Mouse (Mus musculus) brain, embryonic 14.5 days (tissue): ENCODE measurements around the gene Fbxl14.

ENCODE experiments used
- CTCF ChIP-seq: fragments of 200-500 bp; IDR thresholded peaks from 2 replicates; pipeline ENCODE4 v1.5.1; 2012; ENCODE audit warnings: inconsistent platforms, mild to moderate bottlenecking, moderate library complexity, borderline replicate concordance; ENCODE audit not compliant: insufficient read depth, insufficient read length; ENCODE audit errors: extremely low read depth
- POLR2A ChIP-seq: fragments of 200-500 bp; IDR thresholded peaks from 2 replicates; pipeline ENCODE4 v1.6.1; 2012; ENCODE audit warnings: mild to moderate bottlenecking, inconsistent platforms, borderline replicate concordance; ENCODE audit not compliant: poor library complexity, insufficient read depth, insufficient read length, severe bottlenecking; ENCODE audit errors: extremely low read depth

DNA sequence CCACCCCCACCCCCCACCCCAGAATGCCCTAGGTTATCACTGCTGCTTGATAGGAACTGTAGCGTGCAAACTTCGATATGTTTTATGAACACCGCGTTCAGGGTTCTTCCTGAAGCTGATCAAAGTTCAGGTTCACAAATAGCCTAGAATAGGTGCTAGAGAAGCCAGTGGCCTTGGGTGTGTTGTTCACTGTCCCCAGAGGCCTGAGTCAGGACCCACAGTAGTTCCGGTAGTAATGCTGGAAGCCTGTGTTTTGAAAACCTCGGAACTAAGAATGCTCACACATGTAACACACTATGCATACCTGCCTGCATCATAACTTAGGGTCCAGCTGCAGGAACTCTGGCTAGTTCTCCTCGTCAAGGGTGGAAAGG, 7.6 kb downstream of the Fbxl14 start:
- TF ChIP-seq CTCF (no peak), POLR2A (no peak)
